Mouse (Mus musculus) midbrain, postnatal 0 days (tissue): ENCODE results near the gene Map3k14. TPM values are rescaled to one million over a fixed set of nuclear protein-coding genes. Genes with fewer than 3 reads are reported as not detected.

Experiments used
- ATAC-seq: fragments of 200-750 bp; cut with Nextera tagmentation; 2 replicates; pipeline ENCODE4 v1.8.0; 2017; ENCODE audit warnings: moderate number of reproducible peaks, mild to moderate bottlenecking, moderate TSS enrichment, moderate library complexity; ENCODE audit not compliant: low FRiP score
- DNase-seq: peaks from one replicate; pipeline ENCODE4 v3.0.0-alpha.2; 2015; ENCODE audit warnings: low spot score
- H3K27ac ChIP-seq: fragments of 300-500 bp; sonication (generic); 2 replicates; pipeline ENCODE4 v1.5.1; 2014; ENCODE audit warnings: low read depth, mild to moderate bottlenecking, low read length, mixed read lengths
- H3K27me3 ChIP-seq: fragments of 300-500 bp; sonication (generic); 2 replicates; pipeline ENCODE4 v1.6.1; 2014; ENCODE audit warnings: low read length, control low read depth, mixed read lengths; ENCODE audit not compliant: insufficient read depth
- H3K36me3 ChIP-seq: fragments of 300-500 bp; sonication (generic); 2 replicates; pipeline ENCODE4 v1.6.1; 2014; ENCODE audit warnings: low read length, control low read depth, mixed read lengths; ENCODE audit not compliant: insufficient read depth
- H3K4me1 ChIP-seq: fragments of 300-500 bp; sonication (generic); 2 replicates; pipeline ENCODE4 v1.6.1; 2014; ENCODE audit warnings: mild to moderate bottlenecking, control low read depth, antibody characterized with exemption, low read length, mixed read lengths; ENCODE audit not compliant: insufficient read depth
- H3K4me2 ChIP-seq: fragments of 300-500 bp; sonication (generic); 2 replicates; pipeline ENCODE4 v1.6.1; 2014; ENCODE audit warnings: low read depth, mild to moderate bottlenecking, low read length, mixed read lengths; ENCODE audit not compliant: poor library complexity, severe bottlenecking
- H3K4me3 ChIP-seq: fragments of 300-500 bp; sonication (generic); 2 replicates; pipeline ENCODE4 v1.5.1; 2014; ENCODE audit warnings: low read depth, mild to moderate bottlenecking, low read length, moderate library complexity
- H3K9ac ChIP-seq: fragments of 300-500 bp; sonication (generic); replicated peaks from 2 replicates; pipeline ENCODE4 v1.6.1; 2014; ENCODE audit warnings: mild to moderate bottlenecking, low read length, moderate library complexity, mixed read lengths; ENCODE audit not compliant: poor library complexity, severe bottlenecking
- H3K9me3 ChIP-seq: fragments of 300-500 bp; sonication (generic); 2 replicates; pipeline ENCODE4 v1.6.1; 2016; ENCODE audit warnings: low read length, control low read depth
- CTCF ChIP-seq: IDR thresholded peaks from 2 replicates; pipeline ENCODE4 v1.5.1; 2016; ENCODE audit warnings: antibody characterized with exemption, mild to moderate bottlenecking
- WGBS: fragments of 180-500 bp; shearing (Covaris S2); extraction: QIAGEN DNeasy Blood & Tissue Kit; methylation state at CpG from one replicate; pipeline ENCODE4 v1.1.7; 2014; 5-methylcytosine and 5-hydroxymethylcytosine counted together
- polyA plus RNA-seq: library from polyadenylated mRNA; unstranded; fragments of >200 nt; fragmentation: Nextera tagmentation; extraction: Ambion mirVana; gene quantifications from 2 replicates; pipeline ENCODE4 v1.2.1, GENCODE M21; 2015
- total RNA-seq: library from RNA; depleted of rRNA; stranded (reverse); fragments of >200 nt; gene quantifications from 2 replicates; pipeline ENCODE4 v1.2.3, GENCODE M21; 2014

Gene Map3k14
- total and polyA plus RNA-seq, 2 experiments from 2014 or later: 1.7 to 6.1 TPM

GRCm38 (mm10) chr11:103257938-103258481, 9.3 kb downstream of the Map3k14 start:
- WGBS: 93% methylated on average over 4 of the region's 4 CpGs
- Histone ChIP-seq H3K4me1 (peaks cover 4% of the 10 kb centered on the region; the same call in 1 of the 2 replicates), H3K27ac (no peak overlapping the region), H3K36me3 (no peaks in the 10 kb centered on the region), H3K4me2 (no peak overlapping the region), H3K27me3 (no peaks in the 10 kb centered on the region), H3K4me3 (no peak overlapping the region), H3K9ac (no peak overlapping the region), H3K9me3 (no peaks in the 10 kb centered on the region)
- no peak for DNase-seq
- no peak for TF ChIP-seq CTCF
- ATAC-seq: no peak

- H3K27ac ChIP-seq: no peak overlapping the region
- H3K4me1 ChIP-seq: no peaks in the 10 kb centered on the region; the same call in 1 of the 2 replicates
- H3K4me2 ChIP-seq: no peak overlapping the region
- DNase-seq (no peak), ATAC-seq (no peak)
- no peaks in the 10 kb centered on the region for H3K27me3 ChIP-seq
- H3K4me3 ChIP-seq: no peak overlapping the region
- no peak for TF ChIP-seq CTCF
- H3K9ac ChIP-seq: no peak overlapping the region
- WGBS: 93% methylated on average over 5 of the region's 5 CpGs
- no peaks in the 10 kb centered on the region for H3K36me3 ChIP-seq
- H3K9me3 ChIP-seq: no peaks in the 10 kb centered on the region
Observed at GRCm38 (mm10) chr11:103253605-103254004, 13.7 kb downstream of the Map3k14 start.

- Histone ChIP-seq H3K4me3 (no peak overlapping the region), H3K4me2 (no peak overlapping the region), H3K27ac (no peak overlapping the region), H3K9ac (no peak overlapping the region), H3K4me1 (no peaks in the 10 kb centered on the region), H3K36me3 (no peaks in the 10 kb centered on the region), H3K27me3 (no peaks in the 10 kb centered on the region), H3K9me3 (no peaks in the 10 kb centered on the region)
- no peak for ATAC-seq
- no peak for DNase-seq
- 93% methylated on average over 5 of the region's 5 CpGs for WGBS
- no peak for TF ChIP-seq CTCF
Observed at GRCm38 (mm10) chr11:103252380-103252779, 14.9 kb downstream of the Map3k14 start.

- H3K4me2 ChIP-seq: no peak overlapping the region
- TF ChIP-seq CTCF: no peak
- H3K4me3 ChIP-seq: no peak overlapping the region
- no peak overlapping the region for H3K27ac ChIP-seq
- no peaks in the 10 kb centered on the region for H3K36me3 ChIP-seq
- peaks cover 5% of the 10 kb centered on the region; the same call in 1 of the 2 replicates for H3K4me1 ChIP-seq
- H3K27me3 ChIP-seq: no peaks in the 10 kb centered on the region
- H3K9me3 ChIP-seq: no peaks in the 10 kb centered on the region
- DNase-seq (no peak), ATAC-seq (no peak)
- H3K9ac ChIP-seq: no peak overlapping the region
- WGBS: 94% methylated on average over 3 of the region's 3 CpGs
Observed at GRCm38 (mm10) chr11:103250324-103250723, 16.9 kb downstream of the Map3k14 start.

- Histone ChIP-seq H3K4me3 (no peak overlapping the region), H3K9ac (no peak overlapping the region), H3K4me1 (peaks cover 5% of the 10 kb centered on the region; the same call in 1 of the 2 replicates), H3K27me3 (no peaks in the 10 kb centered on the region), H3K27ac (no peak overlapping the region), H3K9me3 (no peaks in the 10 kb centered on the region), H3K36me3 (no peaks in the 10 kb centered on the region), H3K4me2 (no peak overlapping the region)
- no peak for ATAC-seq
- 77% methylated on average over 6 of the region's 6 CpGs for WGBS
- TF ChIP-seq CTCF: no peak
- no peak for DNase-seq
Observed at GRCm38 (mm10) chr11:103249509-103249908, 17.8 kb downstream of the Map3k14 start.

GRCm38 (mm10) chr11:103248837-103249236, 18.4 kb downstream of the Map3k14 start:
- no peak overlapping the region for H3K4me3 ChIP-seq
- peaks cover 5% of the 10 kb centered on the region; the same call in 1 of the 2 replicates for H3K4me1 ChIP-seq
- no peak overlapping the region for H3K9ac ChIP-seq
- no peaks in the 10 kb centered on the region for H3K9me3 ChIP-seq
- no peaks in the 10 kb centered on the region for H3K36me3 ChIP-seq
- 77% methylated on average over 5 of the region's 5 CpGs for WGBS
- TF ChIP-seq CTCF: no peak
- ATAC-seq (no peak), DNase-seq (no peak)
- H3K27ac ChIP-seq: no peak overlapping the region
- no peak overlapping the region for H3K4me2 ChIP-seq
- H3K27me3 ChIP-seq: no peaks in the 10 kb centered on the region
